Mouse (Mus musculus) brain, embryonic 14.5 days (tissue): ENCODE results near the gene Slc6a4. TPM values are rescaled to one million over a fixed set of nuclear protein-coding genes. Genes with fewer than 3 reads are reported as not detected.
"Not testable (repeated sequence)": the region's sequence is repeated elsewhere in the genome, so short reads cannot be mapped to it uniquely, and the experiment has no call there.

Experiments used
- DNase-seq: peaks from one replicate; pipeline ENCODE4 v3.0.0-alpha.2; 2011; ENCODE audit warnings: low read depth
- CTCF ChIP-seq: fragments of 200-500 bp; IDR thresholded peaks from 2 replicates; pipeline ENCODE4 v1.5.1; 2012; ENCODE audit warnings: inconsistent platforms, mild to moderate bottlenecking, moderate library complexity, borderline replicate concordance; ENCODE audit not compliant: insufficient read depth, insufficient read length; ENCODE audit errors: extremely low read depth
- POLR2A ChIP-seq: fragments of 200-500 bp; IDR thresholded peaks from 2 replicates; pipeline ENCODE4 v1.6.1; 2012; ENCODE audit warnings: mild to moderate bottlenecking, inconsistent platforms, borderline replicate concordance; ENCODE audit not compliant: poor library complexity, insufficient read depth, insufficient read length, severe bottlenecking; ENCODE audit errors: extremely low read depth
- polyA plus RNA-seq: library from polyadenylated mRNA; depleted of rRNA; stranded (reverse); fragments of >200 nt; gene quantifications from 2 replicates; pipeline ENCODE4 v1.2.3, GENCODE M21; 2012; rRNA removed

Slc6a4 gene
- polyA plus RNA-seq, 1 experiment: 9.4 TPM

DNA sequence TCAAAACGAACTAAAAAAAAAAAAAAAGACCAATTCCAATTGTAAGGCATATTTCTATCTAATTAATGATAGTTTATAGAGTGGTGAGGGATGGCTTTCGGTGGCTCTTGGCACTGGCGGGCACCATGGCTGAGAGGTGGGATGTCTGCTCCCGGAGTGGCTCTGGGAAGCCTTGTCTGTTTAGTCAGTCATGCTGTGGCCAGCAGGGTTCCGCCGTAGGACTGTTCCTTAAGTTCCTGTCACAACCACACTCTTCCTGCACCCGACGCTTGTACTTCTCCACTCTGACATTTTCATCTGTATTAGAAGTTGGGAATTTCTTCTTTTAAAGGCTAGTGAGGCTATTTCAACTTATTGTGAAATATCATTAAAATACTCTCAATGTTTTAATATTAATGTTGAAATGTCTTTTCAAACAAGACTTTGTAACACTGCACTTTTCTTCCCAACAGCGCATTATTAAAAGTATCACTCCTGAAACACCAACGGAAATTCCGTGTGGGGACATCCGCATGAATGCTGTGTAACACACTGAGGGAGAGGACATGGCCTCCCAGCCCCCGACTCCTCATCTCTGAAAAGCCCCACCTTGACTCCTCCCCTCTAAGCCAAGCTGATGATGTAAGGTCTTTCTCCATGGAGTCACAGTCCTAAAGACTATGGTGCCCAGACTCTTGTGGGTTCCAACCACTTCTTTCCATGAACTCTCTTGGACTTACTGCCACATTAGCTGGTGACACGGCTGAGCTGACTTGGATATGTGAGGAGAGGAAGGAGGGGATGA lies 32.9 kb downstream of the Slc6a4 start:
- TF ChIP-seq CTCF (no peak), POLR2A (no peak)
- no peak for DNase-seq

- no peak for TF ChIP-seq POLR2A
- no peak for TF ChIP-seq CTCF
- no peak for DNase-seq
These were observed 43.5 kb downstream of the Slc6a4 start for GRCm38 (mm10) chr11:77041891-77042290.

DNA sequence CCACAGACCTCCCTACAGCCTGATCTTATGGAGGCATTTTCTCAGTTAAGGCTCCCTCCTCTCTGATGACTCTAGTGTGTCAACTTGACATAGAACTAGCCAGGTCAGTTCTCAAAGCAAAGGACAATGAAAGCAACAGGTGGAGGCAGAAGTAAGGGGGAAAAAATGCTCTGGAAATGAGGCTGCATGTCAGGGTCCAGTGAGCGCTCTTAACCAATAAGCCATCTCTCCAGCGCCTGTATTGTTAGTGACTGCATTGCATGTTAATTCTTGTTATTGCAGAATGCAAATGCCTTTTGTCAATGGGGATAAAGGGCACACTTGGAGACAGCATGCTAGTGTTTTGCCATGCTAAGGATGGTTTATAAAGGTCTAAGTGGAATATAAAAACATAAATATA lies 44.4 kb downstream of the Slc6a4 start:
- TF ChIP-seq POLR2A (no peak), CTCF (no peak)
- no peak for DNase-seq

GRCm38 (mm10) chr11:77061951-77062350 lies 63.5 kb downstream of the Slc6a4 start:
- DNase-seq: peak; percentile 21
- TF ChIP-seq CTCF: no peak
- no peak for TF ChIP-seq POLR2A

GRCm38 (mm10) chr11:77063406-77063805 lies 65.0 kb downstream of the Slc6a4 start:
- DNase-seq: no peak

DNA sequence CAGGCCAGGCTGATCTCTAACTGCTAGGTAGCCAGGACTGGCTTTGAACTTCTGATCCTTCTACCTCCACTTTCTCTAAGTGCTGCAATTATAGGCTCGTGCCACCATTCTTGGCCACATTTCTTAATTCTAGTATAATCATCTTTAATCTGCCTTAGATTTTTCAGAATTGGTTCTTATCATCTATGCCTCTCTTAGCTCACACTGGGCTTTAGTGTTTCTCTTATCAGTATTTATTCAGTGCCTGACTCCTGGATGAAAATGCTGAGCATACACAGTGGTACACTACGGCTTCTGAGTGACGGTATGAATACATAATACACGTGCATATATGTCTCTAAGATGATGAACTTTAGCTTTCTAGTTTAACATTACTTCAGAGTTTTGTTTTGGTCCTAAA lies 70.4 kb downstream of the Slc6a4 start:
- no peak for DNase-seq
- no peak for TF ChIP-seq CTCF
- no peak for TF ChIP-seq POLR2A

More at GRCm38 (mm10) chr11:77063406-77063805, 65.0 kb downstream of the Slc6a4 start:
- TF ChIP-seq POLR2A: no peak

DNA sequence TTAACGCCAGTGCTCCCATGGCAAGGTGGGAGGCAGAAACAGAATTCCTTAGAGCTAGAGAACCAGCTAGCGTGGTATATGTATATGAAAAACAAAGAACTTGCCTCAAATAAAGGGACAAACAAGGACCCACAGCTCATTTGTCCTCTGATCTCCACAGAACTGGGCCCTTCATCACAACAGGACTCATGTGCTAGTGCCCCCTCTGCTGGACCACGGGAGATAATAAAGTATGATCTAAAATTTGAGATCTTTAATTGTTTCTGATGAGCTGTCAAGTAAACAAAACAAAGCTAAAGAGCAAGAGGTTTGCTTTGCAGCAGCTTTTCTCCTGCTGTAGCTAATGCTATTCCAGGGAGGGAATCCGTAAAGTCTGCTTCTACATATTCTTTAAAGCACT lies 72.3 kb downstream of the Slc6a4 start:
- no peak for TF ChIP-seq POLR2A
- TF ChIP-seq CTCF: peak; percentile 35; the same call in 1 of the 2 replicates
- peak; percentile 18 for DNase-seq

GRCm38 (mm10) chr11:77077331-77077730 lies 78.9 kb downstream of the Slc6a4 start:
- not testable (repeated sequence) for DNase-seq

DNA sequence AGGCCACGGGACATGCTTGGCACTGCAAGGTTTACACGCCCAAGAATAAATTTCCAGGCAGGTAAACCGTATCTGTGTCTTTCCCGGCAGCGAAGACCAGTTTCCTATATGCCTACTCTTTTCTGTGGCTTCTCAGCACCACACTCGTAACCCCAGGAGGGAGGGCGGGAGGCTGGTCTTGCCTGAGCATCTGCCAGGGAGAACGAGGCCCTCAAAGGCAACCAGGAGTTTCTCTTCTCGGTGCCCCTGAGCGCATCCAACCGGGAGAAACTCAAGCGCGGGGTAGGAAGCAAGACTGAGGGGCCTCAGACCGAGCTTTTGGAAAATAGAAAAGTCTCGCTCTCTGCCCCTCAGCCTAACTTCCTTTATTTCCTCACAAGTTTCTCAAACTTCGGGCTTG lies 79.4 kb downstream of the Slc6a4 start:
- TF ChIP-seq POLR2A (no peak), CTCF (no peak)

DNA sequence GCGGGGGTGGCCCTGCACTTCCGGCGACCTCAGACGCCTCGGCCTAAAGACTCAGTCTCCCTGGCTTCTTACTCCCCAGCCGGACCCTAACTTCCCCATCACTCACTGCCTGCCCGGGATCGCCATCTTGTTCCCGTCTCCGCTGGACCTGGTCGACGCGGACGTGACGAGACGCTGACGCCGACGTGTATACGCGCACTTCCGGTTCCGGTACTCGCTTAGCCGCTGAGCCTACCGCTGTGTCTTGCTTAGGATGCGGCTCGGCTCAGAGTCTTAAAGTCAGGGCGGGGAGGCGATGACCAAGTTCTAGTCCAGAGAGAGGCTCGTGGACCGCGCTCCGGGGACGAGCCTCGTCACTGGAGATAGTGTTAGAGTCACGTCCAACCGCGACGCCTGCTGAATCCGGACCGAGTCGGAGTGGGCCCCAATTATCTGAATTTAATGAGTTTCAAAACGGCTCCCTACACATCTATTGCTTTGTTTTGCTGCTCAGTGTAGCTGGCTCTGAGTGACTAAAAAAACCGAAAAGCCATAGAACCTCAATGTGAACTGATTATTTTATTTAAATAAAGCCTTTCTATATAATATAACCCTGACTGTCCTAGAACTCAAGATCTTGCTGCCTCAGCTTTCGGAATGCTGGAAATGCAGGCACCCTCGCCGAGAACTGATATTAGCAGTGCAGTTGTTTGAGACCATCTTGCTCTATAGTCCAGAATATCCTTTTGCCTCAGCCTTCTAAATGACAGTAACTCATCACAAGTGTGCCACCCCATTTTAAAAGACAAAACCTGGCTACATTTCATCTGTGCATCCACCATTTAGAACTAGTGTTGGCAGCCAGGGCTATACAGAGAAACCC lies 80.1 kb downstream of the Slc6a4 start, which contains the start of gene Nsrp1:
TSS of gene Nsrp1 (minus strand) at position 163 of the 862 bp plus-strand sequence.
- TF ChIP-seq CTCF: no peak
- peak; percentile 72; the same call in 1 of the 2 replicates for TF ChIP-seq POLR2A

More for the DNA sequence above, 79.4 kb downstream of the Slc6a4 start:
- no peak for DNase-seq

GRCm38 (mm10) chr11:77079361-77079760 lies 81.0 kb downstream of the Slc6a4 start:
- no peak for TF ChIP-seq CTCF
- TF ChIP-seq POLR2A: no peak
- no peak for DNase-seq

More for the DNA sequence above, 80.1 kb downstream of the Slc6a4 start, which contains the start of gene Nsrp1:
- peak; percentile 98 for DNase-seq

Other genes starting within 250 kb of the Slc6a4 start
- gene Gosr1, start 235.0 kb upstream of the Slc6a4 start, polyA plus RNA-seq: 24.1 and 27.0 TPM in 2 replicates
- gene Cpd, start 151.6 kb upstream of the Slc6a4 start, polyA plus RNA-seq: 15.4 and 19.2 TPM in 2 replicates
- 0.05 TPM in 1 of 2 replicates, not detected in the other for gene Tmigd1, start 96.4 kb upstream of the Slc6a4 start, polyA plus RNA-seq
- gene Blmh, start 73.8 kb upstream of the Slc6a4 start, polyA plus RNA-seq: 42.6 and 64.5 TPM in 2 replicates
- 4.7 and 9.4 TPM in 2 replicates for gene Nsrp1, start 79.8 kb downstream of the Slc6a4 start, polyA plus RNA-seq
- gene Efcab5, start 190.4 kb downstream of the Slc6a4 start, polyA plus RNA-seq: 1.9 and 2.9 TPM in 2 replicates
- 19.5 and 28.5 TPM in 2 replicates for gene Ssh2, start 217.7 kb downstream of the Slc6a4 start, polyA plus RNA-seq